Mouse (Mus musculus): ENCODE measurements around the gene Chtf18. TPM values are rescaled to one million over a fixed set of nuclear protein-coding genes. Genes with fewer than 3 reads are reported as not detected.
"Not testable (repeated sequence)": the region's sequence is repeated elsewhere in the genome, so short reads cannot be mapped to it uniquely, and the experiment has no call there.

Gene Chtf18
- polyA plus RNA-seq, 1 experiment from 2014 or later, result 10.3 TPM

GRCm38 (mm10) chr17:25754241-25754640 is 27.0 kb upstream of the Chtf18 start, which contains the start of gene Msln:
Gene Msln (minus strand): TSS chr17:25754378.
- 86% methylated on average over 9 of the region's 9 CpGs for WGBS

GRCm38 (mm10) chr17:25751446-25751845 is 24.2 kb upstream of the Chtf18 start:
- 23% methylated on average over 5 of the region's 5 CpGs for WGBS

More at GRCm38 (mm10) chr17:25754241-25754640, 27.0 kb upstream of the Chtf18 start, which contains the start of gene Msln:
- ATAC-seq (replicated peaks; ENCODE audit: low FRiP score, low read depth) (no peak), DNase-seq (ENCODE audit: low spot score) (no peak)
- Histone ChIP-seq H3K4me2 (ENCODE audit: low read length) (no peak within 1 kb of the TSS), H3K9ac (ENCODE audit: low read depth, low read length) (no peak within 1 kb of the TSS), H3K9me3 (replicated peaks; ENCODE audit: low read length) (no peaks in the 10 kb centered on the region), H3K4me3 (replicated peaks; ENCODE audit: low read depth, low read length) (no peak within 1 kb of the TSS), H3K4me1 (replicated peaks; ENCODE audit: insufficient read depth, low read length) (no peaks in the 10 kb centered on the region; the same call in 1 of the 2 replicates), H3K27me3 (ENCODE audit: insufficient read depth, low read length) (no peaks in the 10 kb centered on the region), H3K36me3 (ENCODE audit: insufficient read depth, low read length) (no peaks in the 10 kb centered on the region), H3K27ac (no peak within 1 kb of the TSS)
- no peak for TF ChIP-seq CTCF (IDR thresholded peaks at IDR 0.05; ENCODE audit: low read depth)

GRCm38 (mm10) chr17:25749314-25749713 is 22.1 kb upstream of the Chtf18 start:
- no peaks in the 10 kb centered on the region; the same call in 1 of the 2 replicates for H3K4me1 ChIP-seq (replicated peaks; ENCODE audit: insufficient read depth, low read length)
- no peak overlapping the region for H3K9ac ChIP-seq (ENCODE audit: low read depth, low read length)
- no peak overlapping the region for H3K4me2 ChIP-seq (ENCODE audit: low read length)
- no peaks in the 10 kb centered on the region for H3K9me3 ChIP-seq (replicated peaks; ENCODE audit: low read length)
- no peaks in the 10 kb centered on the region for H3K27me3 ChIP-seq (ENCODE audit: insufficient read depth, low read length)
- no peaks in the 10 kb centered on the region for H3K36me3 ChIP-seq (ENCODE audit: insufficient read depth, low read length)
- H3K27ac ChIP-seq, result no peak overlapping the region
- H3K4me3 ChIP-seq (replicated peaks; ENCODE audit: low read depth, low read length), result no peak overlapping the region
- no peak for TF ChIP-seq CTCF (IDR thresholded peaks at IDR 0.05; ENCODE audit: low read depth)
- ATAC-seq (replicated peaks; ENCODE audit: low FRiP score, low read depth) (no peak), DNase-seq (ENCODE audit: low spot score) (no peak)
- WGBS, result 88% methylated on average over 6 of the region's 6 CpGs

More at GRCm38 (mm10) chr17:25751446-25751845, 24.2 kb upstream of the Chtf18 start:
- Histone ChIP-seq H3K27ac (no peak overlapping the region), H3K4me1 (replicated peaks; ENCODE audit: insufficient read depth, low read length) (no peaks in the 10 kb centered on the region; the same call in 1 of the 2 replicates), H3K27me3 (ENCODE audit: insufficient read depth, low read length) (no peaks in the 10 kb centered on the region), H3K4me3 (replicated peaks; ENCODE audit: low read depth, low read length) (no peak overlapping the region), H3K9ac (ENCODE audit: low read depth, low read length) (0 out of 2 replicates have a peak overlapping the region, but pooled peaks have one; percentile 28), H3K9me3 (replicated peaks; ENCODE audit: low read length) (no peaks in the 10 kb centered on the region), H3K4me2 (ENCODE audit: low read length) (no peak overlapping the region), H3K36me3 (ENCODE audit: insufficient read depth, low read length) (no peaks in the 10 kb centered on the region)
- ATAC-seq (replicated peaks; ENCODE audit: low FRiP score, low read depth), result no peak
- peak; percentile 32 for DNase-seq (ENCODE audit: low spot score)
- no peak for TF ChIP-seq CTCF (IDR thresholded peaks at IDR 0.05; ENCODE audit: low read depth)

GRCm38 (mm10) chr17:25748238-25748637 is 21.0 kb upstream of the Chtf18 start:
- no peaks in the 10 kb centered on the region for H3K9me3 ChIP-seq (replicated peaks; ENCODE audit: low read length)
- 89% methylated on average over 4 of the region's 4 CpGs for WGBS

GRCm38 (mm10) chr17:25744311-25744710 is 17.1 kb upstream of the Chtf18 start:
- no peaks in the 10 kb centered on the region for H3K9me3 ChIP-seq (replicated peaks; ENCODE audit: low read length)
- ATAC-seq (replicated peaks; ENCODE audit: low FRiP score, low read depth), result no peak
- no peak for DNase-seq (ENCODE audit: low spot score)
- H3K4me2 ChIP-seq (ENCODE audit: low read length), result no peak overlapping the region
- no peak for TF ChIP-seq CTCF (IDR thresholded peaks at IDR 0.05; ENCODE audit: low read depth)
- 76% methylated on average over 10 of the region's 10 CpGs for WGBS
- no peaks in the 10 kb centered on the region for H3K4me1 ChIP-seq (replicated peaks; ENCODE audit: insufficient read depth, low read length)
- no peaks in the 10 kb centered on the region for H3K27me3 ChIP-seq (ENCODE audit: insufficient read depth, low read length)
- H3K36me3 ChIP-seq (ENCODE audit: insufficient read depth, low read length), result no peaks in the 10 kb centered on the region
- no peak overlapping the region for H3K27ac ChIP-seq
- H3K9ac ChIP-seq (ENCODE audit: low read depth, low read length), result no peak overlapping the region
- no peak overlapping the region for H3K4me3 ChIP-seq (replicated peaks; ENCODE audit: low read depth, low read length)

More at GRCm38 (mm10) chr17:25748238-25748637, 21.0 kb upstream of the Chtf18 start:
- H3K9ac ChIP-seq (ENCODE audit: low read depth, low read length), result no peak overlapping the region
- no peak overlapping the region for H3K4me2 ChIP-seq (ENCODE audit: low read length)
- H3K36me3 ChIP-seq (ENCODE audit: insufficient read depth, low read length), result no peaks in the 10 kb centered on the region
- no peak for DNase-seq (ENCODE audit: low spot score)
- H3K4me1 ChIP-seq (replicated peaks; ENCODE audit: insufficient read depth, low read length), result no peaks in the 10 kb centered on the region; the same call in 1 of the 2 replicates
- H3K27me3 ChIP-seq (ENCODE audit: insufficient read depth, low read length), result no peaks in the 10 kb centered on the region
- ATAC-seq (replicated peaks; ENCODE audit: low FRiP score, low read depth), result no peak
- TF ChIP-seq CTCF (IDR thresholded peaks at IDR 0.05; ENCODE audit: low read depth), result no peak
- no peak overlapping the region for H3K27ac ChIP-seq
- H3K4me3 ChIP-seq (replicated peaks; ENCODE audit: low read depth, low read length), result no peak overlapping the region

GRCm38 (mm10) chr17:25743831-25744230 is 16.6 kb upstream of the Chtf18 start:
- TF ChIP-seq CTCF (IDR thresholded peaks at IDR 0.05; ENCODE audit: low read depth), result no peak
- Histone ChIP-seq H3K4me3 (replicated peaks; ENCODE audit: low read depth, low read length) (no peak overlapping the region), H3K27ac (no peak overlapping the region), H3K9ac (ENCODE audit: low read depth, low read length) (no peak overlapping the region), H3K27me3 (ENCODE audit: insufficient read depth, low read length) (no peaks in the 10 kb centered on the region), H3K9me3 (replicated peaks; ENCODE audit: low read length) (no peaks in the 10 kb centered on the region), H3K4me1 (replicated peaks; ENCODE audit: insufficient read depth, low read length) (no peaks in the 10 kb centered on the region), H3K4me2 (ENCODE audit: low read length) (no peak overlapping the region), H3K36me3 (ENCODE audit: insufficient read depth, low read length) (no peaks in the 10 kb centered on the region)
- DNase-seq (ENCODE audit: low spot score) (no peak), ATAC-seq (replicated peaks; ENCODE audit: low FRiP score, low read depth) (no peak)
- 90% methylated on average over 9 of the region's 9 CpGs for WGBS

- not testable (repeated sequence) for H3K4me1 ChIP-seq (replicated peaks; ENCODE audit: insufficient read depth, low read length); H3K9ac ChIP-seq (ENCODE audit: low read depth, low read length); H3K27me3 ChIP-seq (ENCODE audit: insufficient read depth, low read length); H3K27ac ChIP-seq; H3K4me2 ChIP-seq (ENCODE audit: low read length); DNase-seq (ENCODE audit: low spot score); H3K9me3 ChIP-seq (replicated peaks; ENCODE audit: low read length); H3K4me3 ChIP-seq (replicated peaks; ENCODE audit: low read depth, low read length); ATAC-seq (replicated peaks; ENCODE audit: low FRiP score, low read depth); H3K36me3 ChIP-seq (ENCODE audit: insufficient read depth, low read length)
- 71% methylated on average over 12 of the region's 12 CpGs for WGBS
These were observed 14.3 kb upstream of the Chtf18 start for GRCm38 (mm10) chr17:25741471-25741870.
